Mouse (Mus musculus): ENCODE measurements around the gene Dnajb3.

The Dnajb3 gene

GRCm38 (mm10) chr1:88205294-88205922 is at the start of gene Dnajb3:
Dnajb3 (minus strand) TSS chr1:88205782.
- DNase-seq, result peak; percentile 90

- peak; percentile 47 for DNase-seq
Measured at GRCm38 (mm10) chr1:88254793-88255465, 49.3 kb upstream of the Dnajb3 start.

GRCm38 (mm10) chr1:88253540-88253939 is 48.0 kb upstream of the Dnajb3 start:
- DNase-seq, result no peak

GRCm38 (mm10) chr1:88253106-88253505 is 47.5 kb upstream of the Dnajb3 start:
- DNase-seq, result no peak

GRCm38 (mm10) chr1:88250023-88250422 is 44.4 kb upstream of the Dnajb3 start:
- no peak for DNase-seq

GRCm38 (mm10) chr1:88249596-88249995 is 44.0 kb upstream of the Dnajb3 start:
- DNase-seq, result no peak

- DNase-seq, result no peak
Measured at GRCm38 (mm10) chr1:88248658-88249057, 43.1 kb upstream of the Dnajb3 start.

- no peak for DNase-seq
Measured at GRCm38 (mm10) chr1:88247660-88248059, 42.1 kb upstream of the Dnajb3 start.

- no peak for DNase-seq
Measured at GRCm38 (mm10) chr1:88246386-88246785, 40.8 kb upstream of the Dnajb3 start.

- DNase-seq, result no peak
Measured at GRCm38 (mm10) chr1:88245881-88246280, 40.3 kb upstream of the Dnajb3 start.

GRCm38 (mm10) chr1:88243861-88244260 is 38.3 kb upstream of the Dnajb3 start:
- DNase-seq, result no peak

GRCm38 (mm10) chr1:88240579-88240978 is 35.0 kb upstream of the Dnajb3 start:
- DNase-seq, result no peak

- DNase-seq, result no peak
Measured at GRCm38 (mm10) chr1:88240072-88240471, 34.5 kb upstream of the Dnajb3 start.

- no peak for DNase-seq
Measured at GRCm38 (mm10) chr1:88238771-88239170, 33.2 kb upstream of the Dnajb3 start.

GRCm38 (mm10) chr1:88237311-88237710 is 31.7 kb upstream of the Dnajb3 start:
- no peak for DNase-seq

GRCm38 (mm10) chr1:88235894-88236415 is 30.4 kb upstream of the Dnajb3 start:
- no peak for DNase-seq

- DNase-seq, result no peak
Measured at GRCm38 (mm10) chr1:88235046-88235893, 29.7 kb upstream of the Dnajb3 start.

- no peak for DNase-seq
Measured at GRCm38 (mm10) chr1:88234646-88235045, 29.1 kb upstream of the Dnajb3 start.

GRCm38 (mm10) chr1:88234248-88234610 is 28.6 kb upstream of the Dnajb3 start:
- DNase-seq, result no peak

- DNase-seq, result no peak
Measured at GRCm38 (mm10) chr1:88233421-88234247, 28.1 kb upstream of the Dnajb3 start.

GRCm38 (mm10) chr1:88232664-88233380 is 27.2 kb upstream of the Dnajb3 start:
- DNase-seq, result no peak
